Mouse (Mus musculus): ENCODE data around the gene Frmd5. TPM values are rescaled to one million over a fixed set of nuclear protein-coding genes. Genes with fewer than 3 reads are reported as not detected.

Gene Frmd5
- polyA plus RNA-seq, 1 experiment from 2014 or later: 8.6 TPM

DNA sequence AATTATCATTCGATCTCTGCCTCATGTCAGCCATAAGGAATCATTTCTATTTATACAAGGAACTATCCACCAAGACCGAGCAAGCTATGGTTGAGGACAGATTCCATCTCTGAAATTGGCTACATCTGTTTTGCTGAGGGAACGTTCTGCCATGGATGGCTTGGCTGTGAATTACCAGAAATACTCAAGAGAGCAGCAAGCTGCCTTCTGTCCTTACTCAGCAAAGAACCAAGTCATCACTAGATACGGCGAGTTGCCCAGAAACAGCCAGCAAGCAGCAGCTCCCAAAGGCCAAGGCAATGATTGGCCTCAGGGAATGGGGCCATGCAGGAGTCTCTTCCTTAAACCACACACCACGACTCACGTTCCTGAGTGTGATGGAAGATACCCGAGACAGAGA, 151.8 kb downstream of the Frmd5 start:
- no peaks in the 10 kb centered on the region for H3K9me3 ChIP-seq (ENCODE audit: control insufficient read depth, low read depth, low read length)
- WGBS: 78% methylated on average over 8 of the region's 8 CpGs
- no peaks in the 10 kb centered on the region for H3K4me1 ChIP-seq (ENCODE audit: control insufficient read depth, insufficient read depth, low read length)
- H3K4me2 ChIP-seq (replicated peaks; ENCODE audit: low read depth, low read length): no peak overlapping the region
- H3K27me3 ChIP-seq (ENCODE audit: control insufficient read depth, insufficient read depth, low read length): no peaks in the 10 kb centered on the region
- H3K27ac ChIP-seq (ENCODE audit: low read length): no peak overlapping the region
- H3K36me3 ChIP-seq (ENCODE audit: control insufficient read depth, insufficient read depth, low read length): no peaks in the 10 kb centered on the region
- no peak for ATAC-seq (ENCODE audit: insufficient number of reproducible peaks, insufficient read depth, low FRiP score, low read depth)
- H3K9ac ChIP-seq (replicated peaks; ENCODE audit: low read depth, low read length): no peak overlapping the region
- H3K4me3 ChIP-seq (ENCODE audit: low read depth, low read length): no peak overlapping the region

DNA sequence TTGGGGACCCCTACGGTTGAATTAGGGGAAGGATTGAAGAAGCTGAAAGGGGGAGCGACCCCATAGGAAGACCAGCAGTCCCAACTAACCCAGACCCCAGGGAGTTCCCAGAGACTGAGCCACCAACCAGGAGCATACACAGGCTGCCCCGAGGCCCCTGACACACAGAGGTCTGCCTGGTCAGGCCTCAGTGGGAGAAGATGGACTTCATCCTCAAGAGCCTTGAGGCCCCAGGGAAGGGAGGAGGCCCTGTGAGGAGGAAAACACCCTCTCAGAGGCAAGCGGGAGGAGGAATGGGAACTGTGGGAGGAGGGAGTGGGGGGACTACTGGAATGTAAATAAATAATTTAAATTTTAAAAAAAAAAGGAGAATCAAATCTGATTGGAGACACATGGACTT, 160.4 kb downstream of the Frmd5 start:
- Histone ChIP-seq H3K9me3 (ENCODE audit: control insufficient read depth, low read depth, low read length) (no peaks in the 10 kb centered on the region), H3K27ac (ENCODE audit: low read length) (no peak overlapping the region), H3K36me3 (ENCODE audit: control insufficient read depth, insufficient read depth, low read length) (no peaks in the 10 kb centered on the region), H3K4me3 (ENCODE audit: low read depth, low read length) (no peak overlapping the region), H3K27me3 (ENCODE audit: control insufficient read depth, insufficient read depth, low read length) (no peaks in the 10 kb centered on the region), H3K4me1 (ENCODE audit: control insufficient read depth, insufficient read depth, low read length) (no peaks in the 10 kb centered on the region), H3K9ac (replicated peaks; ENCODE audit: low read depth, low read length) (no peak overlapping the region), H3K4me2 (replicated peaks; ENCODE audit: low read depth, low read length) (no peak overlapping the region)
- ATAC-seq (ENCODE audit: insufficient number of reproducible peaks, insufficient read depth, low FRiP score, low read depth): no peak
- 62% methylated on average over 4 of the region's 4 CpGs for WGBS

GRCm38 (mm10) chr2:121642934-121643333, 164.0 kb downstream of the Frmd5 start:
- Histone ChIP-seq H3K4me1 (ENCODE audit: control insufficient read depth, insufficient read depth, low read length) (no peaks in the 10 kb centered on the region), H3K27ac (ENCODE audit: low read length) (no peak overlapping the region), H3K27me3 (ENCODE audit: control insufficient read depth, insufficient read depth, low read length) (no peaks in the 10 kb centered on the region), H3K4me2 (replicated peaks; ENCODE audit: low read depth, low read length) (no peak overlapping the region), H3K9me3 (ENCODE audit: control insufficient read depth, low read depth, low read length) (no peaks in the 10 kb centered on the region), H3K4me3 (ENCODE audit: low read depth, low read length) (no peak overlapping the region), H3K9ac (replicated peaks; ENCODE audit: low read depth, low read length) (no peak overlapping the region), H3K36me3 (ENCODE audit: control insufficient read depth, insufficient read depth, low read length) (no peaks in the 10 kb centered on the region)
- ATAC-seq (ENCODE audit: insufficient number of reproducible peaks, insufficient read depth, low FRiP score, low read depth): no peak
- WGBS: 13% methylated on average over 6 of the region's 6 CpGs

- 35% methylated on average over 4 of the region's 4 CpGs for WGBS
- ATAC-seq (ENCODE audit: insufficient number of reproducible peaks, insufficient read depth, low FRiP score, low read depth): no peak
Observed at GRCm38 (mm10) chr2:121632091-121632490, 174.8 kb downstream of the Frmd5 start.

GRCm38 (mm10) chr2:121630286-121630685, 176.6 kb downstream of the Frmd5 start:
- no peaks in the 10 kb centered on the region for H3K27me3 ChIP-seq (ENCODE audit: control insufficient read depth, insufficient read depth, low read length)
- H3K4me3 ChIP-seq (ENCODE audit: low read depth, low read length): no peak overlapping the region
- ATAC-seq (ENCODE audit: insufficient number of reproducible peaks, insufficient read depth, low FRiP score, low read depth): no peak
- H3K27ac ChIP-seq (ENCODE audit: low read length): no peak overlapping the region
- H3K4me1 ChIP-seq (ENCODE audit: control insufficient read depth, insufficient read depth, low read length): no peaks in the 10 kb centered on the region
- H3K9me3 ChIP-seq (ENCODE audit: control insufficient read depth, low read depth, low read length): no peaks in the 10 kb centered on the region
- 73% methylated on average over 5 of the region's 5 CpGs for WGBS
- H3K36me3 ChIP-seq (ENCODE audit: control insufficient read depth, insufficient read depth, low read length): no peaks in the 10 kb centered on the region
- H3K9ac ChIP-seq (replicated peaks; ENCODE audit: low read depth, low read length): no peak overlapping the region
- no peak overlapping the region for H3K4me2 ChIP-seq (replicated peaks; ENCODE audit: low read depth, low read length)

More at GRCm38 (mm10) chr2:121632091-121632490, 174.8 kb downstream of the Frmd5 start:
- Histone ChIP-seq H3K9me3 (ENCODE audit: control insufficient read depth, low read depth, low read length) (no peaks in the 10 kb centered on the region), H3K27ac (ENCODE audit: low read length) (no peak overlapping the region), H3K4me2 (replicated peaks; ENCODE audit: low read depth, low read length) (no peak overlapping the region), H3K4me3 (ENCODE audit: low read depth, low read length) (no peak overlapping the region), H3K9ac (replicated peaks; ENCODE audit: low read depth, low read length) (no peak overlapping the region), H3K27me3 (ENCODE audit: control insufficient read depth, insufficient read depth, low read length) (no peaks in the 10 kb centered on the region), H3K36me3 (ENCODE audit: control insufficient read depth, insufficient read depth, low read length) (no peaks in the 10 kb centered on the region), H3K4me1 (ENCODE audit: control insufficient read depth, insufficient read depth, low read length) (no peaks in the 10 kb centered on the region)

DNA sequence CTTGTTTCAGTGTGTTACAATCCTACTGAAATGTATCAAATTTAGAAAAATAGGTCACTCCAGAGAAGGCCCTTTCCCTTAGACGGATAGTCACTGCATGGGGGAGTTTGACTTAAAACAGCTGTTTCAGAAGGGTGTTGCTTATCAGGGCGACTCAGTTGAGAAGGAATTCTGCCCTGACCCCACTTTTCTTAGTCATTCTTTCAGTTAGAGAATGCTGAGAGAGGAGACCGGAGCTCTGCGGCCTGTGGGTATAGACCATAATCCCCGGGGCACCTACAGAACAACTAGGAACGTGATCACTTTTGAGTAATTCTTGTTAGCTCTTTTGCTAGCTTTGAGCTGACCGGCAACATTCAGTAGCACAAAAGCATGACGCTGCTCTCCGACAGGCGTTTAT, 178.6 kb downstream of the Frmd5 start:
- 39% methylated on average over 10 of the region's 10 CpGs for WGBS

DNA sequence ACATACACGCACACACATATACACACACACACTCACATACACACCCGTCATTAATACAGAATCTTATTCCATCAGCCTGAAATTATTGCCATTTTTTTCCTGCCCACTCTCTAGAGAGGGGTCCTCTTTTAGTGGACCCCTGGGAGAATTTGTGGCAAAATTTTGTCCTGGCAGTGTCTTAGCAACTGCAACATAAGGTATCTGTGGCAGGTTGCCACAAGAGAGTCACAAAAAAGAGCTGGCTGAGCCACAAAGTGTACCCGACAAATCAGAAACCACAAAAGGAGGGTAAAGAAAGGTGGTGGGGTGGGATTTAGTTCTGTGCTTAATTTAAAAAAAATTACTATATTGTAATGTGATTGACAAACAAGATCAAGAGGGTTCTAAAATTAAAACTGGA, 181.0 kb downstream of the Frmd5 start:
- Histone ChIP-seq H3K9me3 (ENCODE audit: control insufficient read depth, low read depth, low read length) (no peaks in the 10 kb centered on the region), H3K27me3 (ENCODE audit: control insufficient read depth, insufficient read depth, low read length) (no peaks in the 10 kb centered on the region), H3K27ac (ENCODE audit: low read length) (no peak overlapping the region), H3K36me3 (ENCODE audit: control insufficient read depth, insufficient read depth, low read length) (no peaks in the 10 kb centered on the region), H3K4me1 (ENCODE audit: control insufficient read depth, insufficient read depth, low read length) (0 out of 2 replicates have a peak, but pooled peaks cover 9% of the 10 kb centered on the region), H3K4me3 (ENCODE audit: low read depth, low read length) (no peak overlapping the region), H3K4me2 (replicated peaks; ENCODE audit: low read depth, low read length) (no peak overlapping the region), H3K9ac (replicated peaks; ENCODE audit: low read depth, low read length) (no peak overlapping the region)
- WGBS: 88% methylated on average over 3 of the region's 3 CpGs
- ATAC-seq (ENCODE audit: insufficient number of reproducible peaks, insufficient read depth, low FRiP score, low read depth): no peak

More for the DNA sequence above, 178.6 kb downstream of the Frmd5 start:
- Histone ChIP-seq H3K4me2 (replicated peaks; ENCODE audit: low read depth, low read length) (no peak overlapping the region), H3K4me3 (ENCODE audit: low read depth, low read length) (no peak overlapping the region), H3K27me3 (ENCODE audit: control insufficient read depth, insufficient read depth, low read length) (no peaks in the 10 kb centered on the region), H3K4me1 (ENCODE audit: control insufficient read depth, insufficient read depth, low read length) (no peaks in the 10 kb centered on the region), H3K27ac (ENCODE audit: low read length) (no peak overlapping the region), H3K9ac (replicated peaks; ENCODE audit: low read depth, low read length) (no peak overlapping the region), H3K36me3 (ENCODE audit: control insufficient read depth, insufficient read depth, low read length) (no peaks in the 10 kb centered on the region), H3K9me3 (ENCODE audit: control insufficient read depth, low read depth, low read length) (no peaks in the 10 kb centered on the region)
- ATAC-seq (ENCODE audit: insufficient number of reproducible peaks, insufficient read depth, low FRiP score, low read depth): no peak

GRCm38 (mm10) chr2:121621262-121622163, 185.4 kb downstream of the Frmd5 start:
- Histone ChIP-seq H3K9me3 (ENCODE audit: control insufficient read depth, low read depth, low read length) (no peaks in the 10 kb centered on the region), H3K9ac (replicated peaks; ENCODE audit: low read depth, low read length) (no peak overlapping the region), H3K4me1 (ENCODE audit: control insufficient read depth, insufficient read depth, low read length) (0 out of 2 replicates have a peak, but pooled peaks cover 10% of the 10 kb centered on the region), H3K27ac (ENCODE audit: low read length) (peak overlapping the region; percentile 48; the same call in 1 of the 2 replicates), H3K36me3 (ENCODE audit: control insufficient read depth, insufficient read depth, low read length) (no peaks in the 10 kb centered on the region), H3K4me3 (ENCODE audit: low read depth, low read length) (no peak overlapping the region), H3K27me3 (ENCODE audit: control insufficient read depth, insufficient read depth, low read length) (no peaks in the 10 kb centered on the region), H3K4me2 (replicated peaks; ENCODE audit: low read depth, low read length) (no peak overlapping the region)
- no peak for ATAC-seq (ENCODE audit: insufficient number of reproducible peaks, insufficient read depth, low FRiP score, low read depth)
- 44% methylated on average over 13 of the region's 13 CpGs for WGBS
